Mouse (Mus musculus) megakaryocyte-erythroid progenitor cell, adult 5-6 weeks (primary cell): ENCODE measurements around the gene H2-DMb2. TPM values are rescaled to one million over a fixed set of nuclear protein-coding genes. Genes with fewer than 3 reads are reported as not detected.
"Not testable (repeated sequence)": the region's sequence is repeated elsewhere in the genome, so short reads cannot be mapped to it uniquely, and the experiment has no call there.

Source experiments
- ATAC-seq: replicated peaks from 2 replicates; pipeline ENCODE4 v1.8.0; 2016; ENCODE audit warnings: mild to moderate bottlenecking, inconsistent platforms; ENCODE audit not compliant: severe bottlenecking, poor library complexity, low FRiP score, low TSS enrichment
- total RNA-seq, 2 experiments: library from RNA; stranded (forward) in 1 of 2; stranded (reverse) in 1 of 2; fragments of 200-1000, 215-1000 nt in 1 of 2; fragments of >200 nt in 1 of 2; fragmentation: Nextera tagmentation in 1 of 2; gene quantifications; 2 replicates each; pipeline ENCODE4 v1.2.3; 2014 to 2017

H2-DMb2 gene
- total RNA-seq, 2 experiments from 2014 or later = 0.81 TPM; not detected in 1

- ATAC-seq = no peak
These were observed 12.8 kb upstream of the H2-DMb2 start for GRCm38 (mm10) chr17:34130073-34130947.

GRCm38 (mm10) chr17:34131911-34132310, 11.2 kb upstream of the H2-DMb2 start:
- no peak for ATAC-seq

- no peak for ATAC-seq
These were observed 9.8 kb upstream of the H2-DMb2 start for GRCm38 (mm10) chr17:34133289-34133688.

GRCm38 (mm10) chr17:34134451-34134850, 8.7 kb upstream of the H2-DMb2 start:
- no peak for ATAC-seq

- peak; percentile 97 for ATAC-seq
These were observed 7.5 kb upstream of the H2-DMb2 start for GRCm38 (mm10) chr17:34135297-34136224.

GRCm38 (mm10) chr17:34137601-34138000, 5.5 kb upstream of the H2-DMb2 start:
- ATAC-seq = no peak

- no peak for ATAC-seq
These were observed 4.5 kb upstream of the H2-DMb2 start for GRCm38 (mm10) chr17:34138655-34139054.

GRCm38 (mm10) chr17:34139416-34139815, 3.7 kb upstream of the H2-DMb2 start:
- no peak for ATAC-seq

- no peak for ATAC-seq
These were observed 2.9 kb upstream of the H2-DMb2 start for GRCm38 (mm10) chr17:34140240-34140639.

GRCm38 (mm10) chr17:34141448-34141847, 1.7 kb upstream of the H2-DMb2 start:
- no peak for ATAC-seq

GRCm38 (mm10) chr17:34142456-34143010, 574 bp upstream of the H2-DMb2 start:
- ATAC-seq = no peak

- ATAC-seq = no peak
These were observed 354 bp downstream of the H2-DMb2 start for GRCm38 (mm10) chr17:34143461-34143860.

GRCm38 (mm10) chr17:34144221-34144620, 1.1 kb downstream of the H2-DMb2 start:
- not testable (repeated sequence) for ATAC-seq

GRCm38 (mm10) chr17:34144960-34145371, 1.9 kb downstream of the H2-DMb2 start:
- ATAC-seq = no peak

GRCm38 (mm10) chr17:34152923-34153322, 9.8 kb downstream of the H2-DMb2 start, which contains the start of gene H2-DMb1:
TSS of gene H2-DMb1 (plus strand) at chr17:34153072.
- ATAC-seq = peak; percentile 80

GRCm38 (mm10) chr17:34155534-34155933, 12.4 kb downstream of the H2-DMb2 start:
- no peak for ATAC-seq

- no peak for ATAC-seq
These were observed 21.2 kb downstream of the H2-DMb2 start for GRCm38 (mm10) chr17:34164202-34164895.

GRCm38 (mm10) chr17:34165033-34165730, 22.1 kb downstream of the H2-DMb2 start:
- peak; percentile 43; the same call in 1 of the 2 replicates for ATAC-seq

- ATAC-seq = 0 out of 2 replicates have a peak, but pooled peaks have one; percentile 48
These were observed 26.2 kb downstream of the H2-DMb2 start for GRCm38 (mm10) chr17:34169279-34169678.
